Comparison of ENCODE assay signal across 16 mouse cellular contexts in the genomic region with DNA sequence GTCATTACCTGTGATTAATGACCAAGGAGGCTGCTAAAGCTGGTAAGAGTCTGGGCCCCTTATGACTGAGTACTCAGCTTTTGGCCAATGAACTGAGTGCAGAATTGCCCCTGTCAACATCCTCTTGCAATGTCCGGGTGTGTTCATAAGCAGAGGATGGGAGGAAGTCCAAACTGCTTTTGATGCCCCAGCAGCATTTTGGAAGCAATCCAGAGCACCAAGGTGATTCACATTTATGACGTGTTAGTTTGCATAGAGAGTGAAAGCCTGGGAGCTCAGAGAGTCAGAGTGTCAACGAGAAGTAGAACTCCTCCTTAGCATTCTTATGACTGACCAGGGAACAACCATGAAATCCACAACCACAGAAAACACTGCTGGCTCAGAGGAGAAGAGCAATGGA.
"Had no signal": no experiment of that assay in that cellular context is flagged by ENCODE, and none has a peak within 500 bp of the region (broad histone marks: within the 10 kb centered on the region; RNA-seq: fewer than 3 reads in every experiment).

No protein-coding gene starts in this region.

- H3K27me3 ChIP-seq: neural tube, embryonic 13.5 days; neural tube, embryonic 15.5 days; stomach, embryonic 15.5 days had no signal

- H3K4me1 ChIP-seq: neural tube, embryonic 13.5 days; neural tube, embryonic 15.5 days; stomach, embryonic 15.5 days had no signal

- H3K27ac ChIP-seq: neural tube, embryonic 13.5 days; neural tube, embryonic 15.5 days; stomach, embryonic 15.5 days; stomach, postnatal 0 days had no signal

- H3K9ac ChIP-seq: neural tube, embryonic 13.5 days; neural tube, embryonic 15.5 days; stomach, embryonic 15.5 days had no signal

- H3K9me3 ChIP-seq: neural tube, embryonic 13.5 days; neural tube, embryonic 15.5 days; stomach, embryonic 15.5 days had no signal

- H3K4me2 ChIP-seq: neural tube, embryonic 13.5 days; neural tube, embryonic 15.5 days; stomach, embryonic 15.5 days had no signal

- DNase-seq: retina, postnatal 1 day; right cerebral cortex, adult 18-20 months; right cerebral cortex, postnatal 14 days; right cerebral cortex, postnatal 25 days; right cerebral cortex, postnatal 4 days; spleen, adult 18-20 months; thymus, adult 18-20 months; thymus, adult 2 months; thymus, postnatal 14 days; thymus, postnatal 25 days; thymus, postnatal 36 days; thymus, postnatal 4 days had no signal

- H3K4me3 ChIP-seq: neural tube, embryonic 13.5 days; neural tube, embryonic 15.5 days; stomach, embryonic 15.5 days had no signal

- H3K36me3 ChIP-seq: neural tube, embryonic 13.5 days; neural tube, embryonic 15.5 days; stomach, embryonic 15.5 days had no signal
